Mouse (Mus musculus): Measurements from ENCODE around the gene Rnf222. TPM values are rescaled to one million over a fixed set of nuclear protein-coding genes. Genes with fewer than 3 reads are reported as not detected.
A peak's percentile ranks its signal among the peaks of the same experiment; 100 is the strongest.

The Rnf222 gene
- total and polyA plus RNA-seq, 2 experiments from 2014 or later: 0.24 TPM; not detected in 1

DNA sequence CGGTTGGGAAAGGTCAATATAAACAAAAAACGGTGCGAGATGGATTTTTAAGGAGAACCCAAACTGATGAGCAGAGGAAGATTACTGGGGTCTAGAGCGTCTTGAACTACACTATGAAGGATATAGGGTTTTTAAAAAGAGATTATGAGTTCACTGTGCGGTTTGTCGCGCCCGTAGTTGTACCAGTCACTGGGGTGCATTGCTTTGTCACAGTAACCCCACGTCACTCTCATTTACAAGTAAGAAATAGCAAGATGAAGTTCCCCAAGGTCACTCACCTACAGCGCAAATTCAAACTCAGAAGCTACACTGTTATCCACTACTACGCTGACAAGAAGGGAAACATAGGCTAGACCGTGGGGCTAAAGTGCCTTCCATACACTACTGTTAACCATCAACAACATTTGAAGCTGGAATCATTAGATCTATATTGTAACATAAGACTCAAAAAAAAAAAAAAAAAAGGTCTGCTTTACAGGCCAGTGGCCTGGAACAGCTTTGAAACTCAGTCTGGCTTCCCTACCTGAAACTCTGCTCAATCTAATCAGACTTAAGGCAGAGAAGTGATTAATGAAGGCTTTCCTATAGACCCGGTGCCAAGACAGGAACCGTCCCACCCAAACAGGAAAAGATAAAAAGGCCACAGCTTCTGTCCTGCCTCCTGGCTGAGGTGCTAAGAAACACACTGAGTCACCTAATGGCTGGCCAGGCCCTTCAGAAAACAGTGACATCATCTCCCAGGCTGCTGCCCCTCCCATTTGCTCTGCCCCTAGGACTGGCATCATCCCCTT is 34.5 kb upstream of the Rnf222 start:
- ATAC-seq (no peak), DNase-seq (no peak)
- Histone ChIP-seq H3K4me3 (ENCODE audit: low read depth, low read length) (peak overlapping the region; percentile 97), H3K36me3 (ENCODE audit: insufficient read depth) (no peaks in the 10 kb centered on the region), H3K9ac (peak overlapping the region; percentile 51), H3K4me2 (ENCODE audit: low read depth) (peak overlapping the region; percentile 64), H3K9me3 (ENCODE audit: low read length) (no peaks in the 10 kb centered on the region), H3K4me1 (ENCODE audit: insufficient read depth) (peaks cover 9% of the 10 kb centered on the region), H3K27ac (ENCODE audit: low read depth, low read length) (peak overlapping the region; percentile 60), H3K27me3 (ENCODE audit: insufficient read depth, low read length) (no peaks in the 10 kb centered on the region)
- no peak for TF ChIP-seq CTCF (IDR thresholded peaks at IDR 0.05; ENCODE audit: low read depth)
- 44% methylated on average over 14 of the region's 14 CpGs for WGBS

DNA sequence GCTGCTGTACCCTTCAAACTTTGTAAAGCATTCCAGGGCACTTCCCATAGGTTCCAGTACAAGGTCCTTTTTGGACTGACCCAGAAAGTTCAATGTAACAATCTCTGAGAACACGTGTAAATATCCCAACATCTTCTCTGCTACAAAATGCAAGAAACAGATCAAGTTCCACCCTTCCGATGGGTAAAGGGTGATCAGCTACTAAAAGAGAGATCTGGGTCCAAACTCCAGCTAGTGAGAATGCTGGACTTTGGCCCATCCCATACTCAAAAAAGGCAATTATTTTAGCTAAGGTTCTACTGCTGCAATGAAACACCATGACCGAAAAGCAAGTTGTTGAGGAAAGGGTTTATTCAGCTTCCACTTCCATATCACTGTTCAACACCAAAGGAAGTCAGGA is 33.7 kb upstream of the Rnf222 start:
- no peak for TF ChIP-seq CTCF (IDR thresholded peaks at IDR 0.05; ENCODE audit: low read depth)
- H3K9ac ChIP-seq: no peak overlapping the region
- WGBS: 89% methylated on average over 3 of the region's 3 CpGs
- H3K27me3 ChIP-seq (ENCODE audit: insufficient read depth, low read length): no peaks in the 10 kb centered on the region
- no peak overlapping the region for H3K27ac ChIP-seq (ENCODE audit: low read depth, low read length)
- DNase-seq: no peak
- H3K36me3 ChIP-seq (ENCODE audit: insufficient read depth): no peaks in the 10 kb centered on the region
- H3K4me2 ChIP-seq (ENCODE audit: low read depth): no peak overlapping the region
- H3K4me3 ChIP-seq (ENCODE audit: low read depth, low read length): no peak overlapping the region
- H3K4me1 ChIP-seq (ENCODE audit: insufficient read depth): peaks cover 9% of the 10 kb centered on the region
- no peaks in the 10 kb centered on the region for H3K9me3 ChIP-seq (ENCODE audit: low read length)
- no peak for ATAC-seq

DNA sequence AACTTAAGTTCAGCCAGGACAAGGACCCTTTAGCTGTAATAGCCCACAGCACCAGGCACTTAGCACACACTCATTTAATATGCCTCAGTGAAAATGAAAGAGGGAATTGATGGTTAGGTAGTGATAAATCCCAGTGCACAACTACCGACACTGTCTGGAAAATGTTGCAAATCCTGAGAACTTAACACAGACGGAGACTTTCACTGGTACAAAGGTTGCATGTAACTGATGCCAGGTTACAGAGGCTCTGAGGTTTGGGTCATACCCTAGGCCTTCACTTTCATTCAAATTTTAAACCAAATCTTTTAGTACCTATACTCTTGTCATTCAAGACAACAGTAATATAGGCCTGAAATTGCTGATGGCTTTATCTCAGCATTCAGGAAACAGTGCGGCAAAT is 31.0 kb upstream of the Rnf222 start:
- H3K27ac ChIP-seq (ENCODE audit: low read depth, low read length): no peak overlapping the region
- no peaks in the 10 kb centered on the region for H3K36me3 ChIP-seq (ENCODE audit: insufficient read depth)
- DNase-seq (no peak), ATAC-seq (no peak)
- H3K4me3 ChIP-seq (ENCODE audit: low read depth, low read length): no peak overlapping the region
- H3K27me3 ChIP-seq (ENCODE audit: insufficient read depth, low read length): no peaks in the 10 kb centered on the region
- H3K9me3 ChIP-seq (ENCODE audit: low read length): no peaks in the 10 kb centered on the region
- WGBS: 87% methylated on average over 3 of the region's 3 CpGs
- H3K9ac ChIP-seq: no peak overlapping the region
- no peak for TF ChIP-seq CTCF (IDR thresholded peaks at IDR 0.05; ENCODE audit: low read depth)
- peaks cover 5% of the 10 kb centered on the region for H3K4me1 ChIP-seq (ENCODE audit: insufficient read depth)
- no peak overlapping the region for H3K4me2 ChIP-seq (ENCODE audit: low read depth)

DNA sequence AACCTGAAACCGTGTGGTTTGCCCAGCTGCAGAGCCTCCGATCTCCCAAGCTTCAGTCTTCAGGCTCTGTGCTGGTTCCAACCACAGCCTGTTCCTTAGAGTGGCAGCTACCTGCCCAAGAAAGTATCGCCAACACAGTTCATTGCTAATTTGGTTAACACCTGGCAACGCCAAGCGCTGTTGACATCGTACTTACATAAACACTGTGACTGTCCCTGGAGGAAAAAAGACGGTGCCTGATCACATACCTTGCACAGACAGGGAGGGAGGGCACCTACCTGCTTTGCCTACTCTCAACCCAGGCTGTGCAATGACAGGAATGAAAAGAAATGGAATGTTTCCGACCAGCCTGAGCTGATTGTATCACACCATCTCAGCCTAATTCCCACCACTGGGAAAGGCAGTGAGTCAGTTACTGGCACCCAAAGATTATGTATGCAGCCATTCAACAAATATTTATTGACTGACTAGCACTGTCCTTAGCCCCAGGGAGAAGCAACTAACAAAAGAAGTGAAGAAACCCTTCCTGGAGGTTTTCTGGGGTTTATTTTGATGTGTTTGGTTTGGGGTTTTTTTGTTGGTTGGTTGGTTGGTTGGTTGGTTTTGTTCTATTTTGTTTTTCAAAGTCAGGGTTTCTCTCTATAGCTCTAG is 28.3 kb upstream of the Rnf222 start:
- Histone ChIP-seq H3K27ac (ENCODE audit: low read depth, low read length) (no peak overlapping the region), H3K9me3 (ENCODE audit: low read length) (no peaks in the 10 kb centered on the region), H3K4me3 (ENCODE audit: low read depth, low read length) (no peak overlapping the region), H3K36me3 (ENCODE audit: insufficient read depth) (no peaks in the 10 kb centered on the region), H3K4me1 (ENCODE audit: insufficient read depth) (no peaks in the 10 kb centered on the region), H3K4me2 (ENCODE audit: low read depth) (no peak overlapping the region), H3K9ac (no peak overlapping the region), H3K27me3 (ENCODE audit: insufficient read depth, low read length) (no peaks in the 10 kb centered on the region)
- 89% methylated on average over 8 of the region's 8 CpGs for WGBS
- TF ChIP-seq CTCF (IDR thresholded peaks at IDR 0.05; ENCODE audit: low read depth): no peak
- DNase-seq (no peak), ATAC-seq (no peak)

DNA sequence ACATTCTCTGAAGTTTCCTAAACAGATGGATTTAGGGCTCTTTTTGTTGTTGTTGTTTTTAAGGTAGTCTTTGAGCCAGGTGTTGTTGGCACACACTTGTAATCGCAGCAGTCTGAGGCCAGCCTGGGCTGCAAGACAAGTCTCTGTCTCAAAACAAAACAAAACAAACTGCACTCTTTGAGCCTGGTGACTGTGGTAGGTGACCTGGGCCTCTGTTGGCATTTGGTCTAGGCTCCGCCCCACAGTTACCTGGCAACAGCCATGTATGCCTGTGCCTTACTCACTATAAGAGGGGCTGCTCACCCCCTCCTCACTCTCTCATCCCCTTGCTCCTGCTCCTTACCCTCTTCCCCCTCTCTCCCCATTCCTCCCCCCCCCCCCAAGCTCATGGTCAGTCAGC is 26.1 kb upstream of the Rnf222 start:
- H3K9ac ChIP-seq: no peak overlapping the region

DNA sequence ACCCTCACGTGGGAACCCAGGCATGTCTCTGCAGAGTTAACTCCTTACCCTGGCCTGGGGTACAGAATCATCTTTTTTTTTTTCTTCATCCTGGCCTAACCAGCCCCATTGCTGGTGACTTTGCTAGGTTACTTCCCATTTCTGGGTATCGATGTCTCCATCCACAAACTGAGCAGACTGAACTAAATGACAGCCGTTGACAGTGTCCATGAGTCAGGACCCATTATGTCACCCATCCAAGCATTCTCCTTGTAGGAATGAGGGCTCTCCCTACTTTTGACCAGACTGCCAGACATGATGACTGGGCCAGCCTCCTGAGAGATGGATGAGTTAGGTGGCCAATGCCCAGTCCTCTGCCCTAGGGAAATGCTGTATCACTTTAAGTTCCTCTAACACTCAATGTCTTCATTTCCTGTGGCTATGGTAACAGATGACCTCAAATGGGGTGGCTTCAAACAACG is 24.7 kb upstream of the Rnf222 start:
- no peak for DNase-seq
- Histone ChIP-seq H3K27ac (ENCODE audit: low read depth, low read length) (no peak overlapping the region), H3K36me3 (ENCODE audit: insufficient read depth) (no peaks in the 10 kb centered on the region), H3K4me3 (ENCODE audit: low read depth, low read length) (no peak overlapping the region), H3K9me3 (ENCODE audit: low read length) (no peaks in the 10 kb centered on the region), H3K27me3 (ENCODE audit: insufficient read depth, low read length) (no peaks in the 10 kb centered on the region), H3K4me1 (ENCODE audit: insufficient read depth) (no peaks in the 10 kb centered on the region), H3K9ac (no peak overlapping the region), H3K4me2 (ENCODE audit: low read depth) (no peak overlapping the region)
- no peak for ATAC-seq
- no peak for TF ChIP-seq CTCF (IDR thresholded peaks at IDR 0.05; ENCODE audit: low read depth)
- 86% methylated on average over 4 of the region's 4 CpGs for WGBS

More for the DNA sequence above, 26.1 kb upstream of the Rnf222 start:
- TF ChIP-seq CTCF (IDR thresholded peaks at IDR 0.05; ENCODE audit: low read depth): no peak
- WGBS: 75% methylated on average over 2 of the region's 2 CpGs
- no peaks in the 10 kb centered on the region for H3K36me3 ChIP-seq (ENCODE audit: insufficient read depth)
- H3K4me3 ChIP-seq (ENCODE audit: low read depth, low read length): no peak overlapping the region
- no peaks in the 10 kb centered on the region for H3K9me3 ChIP-seq (ENCODE audit: low read length)
- no peak overlapping the region for H3K27ac ChIP-seq (ENCODE audit: low read depth, low read length)
- no peaks in the 10 kb centered on the region for H3K27me3 ChIP-seq (ENCODE audit: insufficient read depth, low read length)
- no peak overlapping the region for H3K4me2 ChIP-seq (ENCODE audit: low read depth)
- no peaks in the 10 kb centered on the region for H3K4me1 ChIP-seq (ENCODE audit: insufficient read depth)
- DNase-seq: no peak
- no peak for ATAC-seq

DNA sequence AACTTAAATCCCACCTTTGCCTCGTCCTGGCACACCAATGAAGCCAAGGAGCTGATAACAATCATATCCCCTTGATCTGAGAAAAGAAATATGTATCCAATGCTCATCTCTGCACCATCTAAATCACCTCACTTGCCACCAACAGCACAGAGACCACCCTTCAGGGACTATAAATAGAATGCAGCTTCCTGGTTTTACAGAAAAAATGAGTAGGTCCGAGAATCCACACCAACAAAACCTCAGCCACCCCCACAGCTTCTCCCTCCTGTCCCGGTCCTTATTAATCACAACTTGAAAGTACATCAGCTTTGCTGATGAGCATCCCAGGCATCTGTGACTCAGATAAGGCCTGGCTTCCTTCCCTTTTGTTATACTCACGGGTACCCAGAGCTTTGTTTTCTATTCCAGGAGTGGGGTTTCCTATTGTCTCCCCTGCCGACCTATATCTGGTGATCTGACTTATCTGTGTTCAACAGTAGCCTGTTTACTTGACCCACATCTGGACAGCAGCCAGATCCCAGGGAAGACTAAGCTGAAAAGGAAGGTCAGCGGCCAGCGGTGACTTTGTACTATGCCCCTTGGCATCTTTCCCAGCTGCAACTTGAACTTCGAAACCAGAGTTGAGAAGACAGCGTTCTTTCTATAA is 23.7 kb upstream of the Rnf222 start:
- Histone ChIP-seq H3K4me1 (ENCODE audit: insufficient read depth) (no peaks in the 10 kb centered on the region), H3K4me2 (ENCODE audit: low read depth) (no peak overlapping the region), H3K27me3 (ENCODE audit: insufficient read depth, low read length) (no peaks in the 10 kb centered on the region), H3K36me3 (ENCODE audit: insufficient read depth) (no peaks in the 10 kb centered on the region), H3K9ac (no peak overlapping the region), H3K9me3 (ENCODE audit: low read length) (no peaks in the 10 kb centered on the region), H3K4me3 (ENCODE audit: low read depth, low read length) (no peak overlapping the region), H3K27ac (ENCODE audit: low read depth, low read length) (no peak overlapping the region)
- DNase-seq (no peak), ATAC-seq (no peak)
- TF ChIP-seq CTCF (IDR thresholded peaks at IDR 0.05; ENCODE audit: low read depth): no peak
- 56% methylated on average over 9 of the region's 9 CpGs for WGBS
